7 mouse cellular contexts compared by ENCODE assay signal in genomic region chr10:84144344-84144687, GRCm38 (mm10).
"Had no signal": no experiment of that assay in that cellular context is flagged by ENCODE, and none has a peak within 500 bp of the region (broad histone marks: within the 10 kb centered on the region; RNA-seq: fewer than 3 reads in every experiment).

No protein-coding gene starts in this region.

- H3K4me1 ChIP-seq: midbrain, embryonic 15.5 days; neural tube, embryonic 12.5 days had no signal

- ATAC-seq: midbrain, embryonic 15.5 days had no signal

- H3K9me3 ChIP-seq: midbrain, embryonic 15.5 days; neural tube, embryonic 12.5 days had no signal

- H3K9ac ChIP-seq: liver, embryonic 14.5 days; midbrain, embryonic 15.5 days; neural tube, embryonic 12.5 days had no signal

- H3K4me3 ChIP-seq: midbrain, embryonic 15.5 days; neural tube, embryonic 12.5 days had no signal

- H3K36me3 ChIP-seq: midbrain, embryonic 15.5 days; neural tube, embryonic 12.5 days had no signal

- H3K4me2 ChIP-seq: midbrain, embryonic 15.5 days; neural tube, embryonic 12.5 days had no signal

- H3K27ac ChIP-seq: liver, embryonic 14.5 days; midbrain, embryonic 15.5 days; neural tube, embryonic 12.5 days had no signal

- DNase-seq: kidney, adult 18-20 months; left cerebral cortex, postnatal 4 days; thymus, adult 18-20 months; thymus, postnatal 14 days had no signal

- H3K27me3 ChIP-seq: midbrain, embryonic 15.5 days; neural tube, embryonic 12.5 days had no signal
